Mouse (Mus musculus): Measurements from ENCODE around the gene Spata13.
A peak's percentile ranks its signal among the peaks of the same experiment; 100 is the strongest.

Gene Spata13

GRCm38 (mm10) chr14:60746141-60746540 lies 112.3 kb downstream of the Spata13 start:
- DNase-seq (ENCODE audit: extremely low spot score, low read depth, low spot score) = no peak

GRCm38 (mm10) chr14:60747154-60747870 lies 113.5 kb downstream of the Spata13 start:
- DNase-seq (ENCODE audit: extremely low spot score, low read depth, low spot score) = no peak

- no peak for DNase-seq (ENCODE audit: extremely low spot score, low read depth, low spot score)
Observed at GRCm38 (mm10) chr14:60749880-60750279, 116.1 kb downstream of the Spata13 start.

- DNase-seq (ENCODE audit: extremely low spot score, low read depth, low spot score) = no peak
Observed at GRCm38 (mm10) chr14:60751581-60751980, 117.8 kb downstream of the Spata13 start.

GRCm38 (mm10) chr14:60752892-60753800 lies 119.3 kb downstream of the Spata13 start:
- no peak for DNase-seq (ENCODE audit: extremely low spot score, low read depth, low spot score)

- no peak for DNase-seq (ENCODE audit: extremely low spot score, low read depth, low spot score)
Observed at GRCm38 (mm10) chr14:60753801-60754126, 120.0 kb downstream of the Spata13 start.

GRCm38 (mm10) chr14:60754656-60755055 lies 120.9 kb downstream of the Spata13 start:
- no peak for DNase-seq (ENCODE audit: extremely low spot score, low read depth, low spot score)

GRCm38 (mm10) chr14:60756271-60756670 lies 122.5 kb downstream of the Spata13 start:
- DNase-seq (ENCODE audit: extremely low spot score, low read depth, low spot score) = no peak

- DNase-seq (ENCODE audit: extremely low spot score, low read depth, low spot score) = no peak
Observed at GRCm38 (mm10) chr14:60757265-60757664, 123.5 kb downstream of the Spata13 start.

- no peak for DNase-seq (ENCODE audit: extremely low spot score, low read depth, low spot score)
Observed at GRCm38 (mm10) chr14:60757722-60758121, 123.9 kb downstream of the Spata13 start.

- DNase-seq (ENCODE audit: extremely low spot score, low read depth, low spot score) = no peak
Observed at GRCm38 (mm10) chr14:60759097-60759496, 125.3 kb downstream of the Spata13 start.

- no peak for DNase-seq (ENCODE audit: extremely low spot score, low read depth, low spot score)
Observed at GRCm38 (mm10) chr14:60761801-60762200, 128.0 kb downstream of the Spata13 start.

- no peak for DNase-seq (ENCODE audit: extremely low spot score, low read depth, low spot score)
Observed at GRCm38 (mm10) chr14:60762754-60763153, 129.0 kb downstream of the Spata13 start.

GRCm38 (mm10) chr14:60763746-60764145 lies 129.9 kb downstream of the Spata13 start:
- no peak for DNase-seq (ENCODE audit: extremely low spot score, low read depth, low spot score)

- DNase-seq (ENCODE audit: extremely low spot score, low read depth, low spot score) = no peak
Observed at GRCm38 (mm10) chr14:60764526-60764925, 130.7 kb downstream of the Spata13 start.

- no peak for DNase-seq (ENCODE audit: extremely low spot score, low read depth, low spot score)
Observed at GRCm38 (mm10) chr14:60765025-60765424, 131.2 kb downstream of the Spata13 start.

GRCm38 (mm10) chr14:60767884-60768283 lies 134.1 kb downstream of the Spata13 start, which contains the start of gene C1qtnf9:
Gene C1qtnf9 (plus strand): TSS chr14:60768134.
- no peak for DNase-seq (ENCODE audit: extremely low spot score, low read depth, low spot score)

- DNase-seq (ENCODE audit: extremely low spot score, low read depth, low spot score) = no peak
Observed at GRCm38 (mm10) chr14:60769340-60769739, 135.5 kb downstream of the Spata13 start.

- no peak for DNase-seq (ENCODE audit: extremely low spot score, low read depth, low spot score)
Observed at GRCm38 (mm10) chr14:60770594-60770993, 136.8 kb downstream of the Spata13 start.

- peak; percentile 35 for DNase-seq (ENCODE audit: extremely low spot score, low read depth, low spot score)
Observed at GRCm38 (mm10) chr14:60771057-60771456, 137.3 kb downstream of the Spata13 start.

- no peak for DNase-seq (ENCODE audit: extremely low spot score, low read depth, low spot score)
Observed at GRCm38 (mm10) chr14:60773476-60773875, 139.7 kb downstream of the Spata13 start.

- DNase-seq (ENCODE audit: extremely low spot score, low read depth, low spot score) = no peak
Observed at GRCm38 (mm10) chr14:60776521-60776920, 142.7 kb downstream of the Spata13 start.
